In genomic region chr15:91319376-91319775, GRCm38 (mm10) we compare ENCODE assay signal across 12 mouse cellular contexts.
DNase-seq lines count a peak whose midpoint lies in the region; TF ChIP-seq lines count a peak whose summit lies in the region.
"Had no signal": no experiment of that assay in that cellular context is flagged by ENCODE, and none has a peak within 500 bp of the region (broad histone marks: within the 10 kb centered on the region; RNA-seq: fewer than 3 reads in every experiment).

No protein-coding gene starts in this region.

- 75% methylated on average over 3 of the region's 3 CpGs for WGBS in kidney, adult 2 months

- H3K36me3 ChIP-seq in kidney, adult 2 months (ENCODE audit: control insufficient read depth, insufficient read depth, low read length), result no peaks in the 10 kb centered on the region
- H3K36me3 ChIP-seq: forebrain, embryonic 15.5 days; hindbrain, embryonic 10.5 days; stomach, embryonic 15.5 days had no signal

- H3K27ac ChIP-seq in kidney, adult 2 months (ENCODE audit: insufficient read depth, low read depth, low read length), result no peak overlapping the region
- H3K27ac ChIP-seq: forebrain, embryonic 15.5 days; hindbrain, embryonic 10.5 days; stomach, embryonic 15.5 days had no signal

- no peaks in the 10 kb centered on the region for H3K27me3 ChIP-seq in kidney, adult 2 months (replicated peaks; ENCODE audit: control insufficient read depth, insufficient read depth, low read length)
- H3K27me3 ChIP-seq: forebrain, embryonic 15.5 days; megakaryocyte, embryonic 14.5 days; stomach, embryonic 15.5 days had no signal

- no peaks in the 10 kb centered on the region for H3K4me1 ChIP-seq in kidney, adult 2 months (ENCODE audit: control insufficient read depth, insufficient read depth, low read length)
- H3K4me1 ChIP-seq: hindbrain, embryonic 10.5 days; megakaryocyte, embryonic 14.5 days; stomach, embryonic 15.5 days had no signal

- TF ChIP-seq POLR2A in kidney, adult 2 months (IDR thresholded peaks at IDR 0.05; ENCODE audit: low read depth, low read length), result no peak

- no peak overlapping the region for H3K4me3 ChIP-seq in kidney, adult 2 months (ENCODE audit: insufficient read depth, low read depth, low read length)
- H3K4me3 ChIP-seq: forebrain, embryonic 15.5 days; hindbrain, embryonic 10.5 days; megakaryocyte, embryonic 14.5 days; stomach, embryonic 15.5 days had no signal

- peak; percentile 40; the same call in 1 of the 2 replicates for TF ChIP-seq CTCF in kidney, adult 2 months (conservative IDR thresholded peaks at IDR 0.05; ENCODE audit: insufficient read depth, insufficient read length, low read depth, low read length)

- peak; percentile 28 to 40 for DNase-seq in cerebellum, postnatal 10 days
- DNase-seq in cerebellum, adult 11 months, result no peak
- no peak for DNase-seq in kidney, adult 2 months
- DNase-seq in kidney, adult 9 months, result no peak
- DNase-seq in testis, postnatal 10 days (ENCODE audit: low spot score), result peak; percentile 48
- DNase-seq in testis, postnatal 14 days (ENCODE audit: low spot score), result no peak
- no peak for DNase-seq in urinary bladder, adult 18-20 months (ENCODE audit: low spot score in 2 of 2)
- DNase-seq in c-Kit-positive CD71-positive TER-119-positive erythroid progenitor cells, embryonic 14.5 days (ENCODE audit: low spot score), result no peak

Comparison
In these comparisons a context has a peak if more than half of its experiments do, and no peak if none do; other contexts are left out.
1. DNase-seq: peak in cerebellum, postnatal 10 days (2 of 2) and testis, postnatal 10 days (single experiment); none in cerebellum, adult 11 months (single experiment), kidney, adult 2 months (single experiment), kidney, adult 9 months (single experiment), testis, postnatal 14 days (single experiment), urinary bladder, adult 18-20 months (0 of 2) and c-Kit-positive CD71-positive TER-119-positive erythroid progenitor cells, embryonic 14.5 days (single experiment).